Mouse (Mus musculus): ENCODE data around the gene Ifne. TPM values are rescaled to one million over a fixed set of nuclear protein-coding genes. Genes with fewer than 3 reads are reported as not detected.
A peak's percentile ranks its signal among the peaks of the same experiment; 100 is the strongest.

The Ifne gene
- polyA plus RNA-seq, 1 experiment from 2014 or later = not detected

GRCm38 (mm10) chr4:88912187-88912586, 32.2 kb upstream of the Ifne start:
- H3K9me3 ChIP-seq = no peaks in the 10 kb centered on the region
- H3K4me1 ChIP-seq (replicated peaks) = no peaks in the 10 kb centered on the region
- H3K9ac ChIP-seq (replicated peaks) = no peak overlapping the region
- no peaks in the 10 kb centered on the region for H3K27me3 ChIP-seq
- 49% methylated on average over 9 of the region's 9 CpGs for WGBS
- ATAC-seq (ENCODE audit: insufficient number of reproducible peaks, insufficient read depth, low FRiP score, low TSS enrichment, low read depth) = no peak
- no peaks in the 10 kb centered on the region for H3K36me3 ChIP-seq
- H3K4me2 ChIP-seq = no peak overlapping the region
- H3K4me3 ChIP-seq (replicated peaks) = no peak overlapping the region
- no peak overlapping the region for H3K27ac ChIP-seq

- H3K4me1 ChIP-seq (replicated peaks) = no peaks in the 10 kb centered on the region
- H3K9ac ChIP-seq (replicated peaks) = no peak overlapping the region
- H3K4me3 ChIP-seq (replicated peaks) = no peak overlapping the region
- ATAC-seq (ENCODE audit: insufficient number of reproducible peaks, insufficient read depth, low FRiP score, low TSS enrichment, low read depth) = no peak
- 83% methylated on average over 10 of the region's 10 CpGs for WGBS
- no peak overlapping the region for H3K4me2 ChIP-seq
- H3K27ac ChIP-seq = no peak overlapping the region
- H3K27me3 ChIP-seq = no peaks in the 10 kb centered on the region
- no peaks in the 10 kb centered on the region for H3K9me3 ChIP-seq
- H3K36me3 ChIP-seq = no peaks in the 10 kb centered on the region
Observed at GRCm38 (mm10) chr4:88909600-88910534, 29.9 kb upstream of the Ifne start.

- H3K9ac ChIP-seq (replicated peaks) = no peak overlapping the region
- no peaks in the 10 kb centered on the region for H3K36me3 ChIP-seq
- H3K4me2 ChIP-seq = no peak overlapping the region
- H3K4me1 ChIP-seq (replicated peaks) = no peaks in the 10 kb centered on the region
- H3K27ac ChIP-seq = no peak overlapping the region
- no peaks in the 10 kb centered on the region; the same call in 1 of the 2 replicates for H3K27me3 ChIP-seq
- H3K9me3 ChIP-seq = no peaks in the 10 kb centered on the region
- no peak overlapping the region for H3K4me3 ChIP-seq (replicated peaks)
- ATAC-seq (ENCODE audit: insufficient number of reproducible peaks, insufficient read depth, low FRiP score, low TSS enrichment, low read depth) = no peak
Observed at GRCm38 (mm10) chr4:88893201-88893754, 13.3 kb upstream of the Ifne start.

GRCm38 (mm10) chr4:88888236-88888635, 8.2 kb upstream of the Ifne start:
- ATAC-seq (ENCODE audit: insufficient number of reproducible peaks, insufficient read depth, low FRiP score, low TSS enrichment, low read depth) = no peak
- Histone ChIP-seq H3K4me3 (replicated peaks) (no peak overlapping the region), H3K4me2 (no peak overlapping the region), H3K9ac (replicated peaks) (no peak overlapping the region), H3K4me1 (replicated peaks) (no peaks in the 10 kb centered on the region), H3K27ac (no peak overlapping the region), H3K9me3 (no peaks in the 10 kb centered on the region), H3K27me3 (no peaks in the 10 kb centered on the region), H3K36me3 (no peaks in the 10 kb centered on the region)

GRCm38 (mm10) chr4:88878772-88879171, 1.2 kb downstream of the Ifne start:
- WGBS = 78% methylated on average over 4 of the region's 4 CpGs
- Histone ChIP-seq H3K4me2 (no peak overlapping the region), H3K27me3 (no peaks in the 10 kb centered on the region), H3K9me3 (no peaks in the 10 kb centered on the region), H3K27ac (no peak overlapping the region), H3K4me1 (replicated peaks) (no peaks in the 10 kb centered on the region), H3K4me3 (replicated peaks) (no peak overlapping the region), H3K36me3 (no peaks in the 10 kb centered on the region), H3K9ac (replicated peaks) (no peak overlapping the region)
- no peak for ATAC-seq (ENCODE audit: insufficient number of reproducible peaks, insufficient read depth, low FRiP score, low TSS enrichment, low read depth)

GRCm38 (mm10) chr4:88878246-88878645, 1.8 kb downstream of the Ifne start:
- Histone ChIP-seq H3K27ac (no peak overlapping the region), H3K9ac (replicated peaks) (no peak overlapping the region), H3K4me1 (replicated peaks) (no peaks in the 10 kb centered on the region), H3K4me2 (no peak overlapping the region), H3K36me3 (no peaks in the 10 kb centered on the region), H3K9me3 (no peaks in the 10 kb centered on the region), H3K4me3 (replicated peaks) (no peak overlapping the region), H3K27me3 (no peaks in the 10 kb centered on the region)
- WGBS = 53% methylated on average over 10 of the region's 10 CpGs
- ATAC-seq (ENCODE audit: insufficient number of reproducible peaks, insufficient read depth, low FRiP score, low TSS enrichment, low read depth) = no peak

- no peaks in the 10 kb centered on the region for H3K36me3 ChIP-seq
- no peak overlapping the region for H3K27ac ChIP-seq
- H3K9me3 ChIP-seq = no peaks in the 10 kb centered on the region
- no peak for ATAC-seq (ENCODE audit: insufficient number of reproducible peaks, insufficient read depth, low FRiP score, low TSS enrichment, low read depth)
- WGBS = 84% methylated on average over 4 of the region's 4 CpGs
- no peaks in the 10 kb centered on the region for H3K4me1 ChIP-seq (replicated peaks)
- H3K9ac ChIP-seq (replicated peaks) = no peak overlapping the region
- H3K27me3 ChIP-seq = 0 out of 2 replicates have a peak, but pooled peaks cover 3% of the 10 kb centered on the region
- H3K4me3 ChIP-seq (replicated peaks) = no peak overlapping the region
- no peak overlapping the region for H3K4me2 ChIP-seq
Observed at GRCm38 (mm10) chr4:88876520-88876919, 3.5 kb downstream of the Ifne start.

- H3K27me3 ChIP-seq = 0 out of 2 replicates have a peak, but pooled peaks cover 3% of the 10 kb centered on the region
- no peak overlapping the region for H3K9ac ChIP-seq (replicated peaks)
- H3K4me2 ChIP-seq = no peak overlapping the region
- ATAC-seq (ENCODE audit: insufficient number of reproducible peaks, insufficient read depth, low FRiP score, low TSS enrichment, low read depth) = no peak
- no peaks in the 10 kb centered on the region for H3K36me3 ChIP-seq
- H3K4me1 ChIP-seq (replicated peaks) = no peaks in the 10 kb centered on the region
- no peaks in the 10 kb centered on the region for H3K9me3 ChIP-seq
- WGBS = 61% methylated on average over 4 of the region's 4 CpGs
- no peak overlapping the region for H3K4me3 ChIP-seq (replicated peaks)
- no peak overlapping the region for H3K27ac ChIP-seq
Observed at GRCm38 (mm10) chr4:88875435-88876095, 4.4 kb downstream of the Ifne start.

GRCm38 (mm10) chr4:88872691-88873090, 7.3 kb downstream of the Ifne start:
- 0% methylated on average over 2 of the region's 2 CpGs for WGBS
- Histone ChIP-seq H3K4me2 (no peak overlapping the region), H3K9me3 (no peaks in the 10 kb centered on the region)

GRCm38 (mm10) chr4:88867926-88868911, 11.8 kb downstream of the Ifne start:
- no peaks in the 10 kb centered on the region for H3K36me3 ChIP-seq
- H3K4me2 ChIP-seq = peak overlapping the region; percentile 87
- H3K9me3 ChIP-seq = no peaks in the 10 kb centered on the region
- peak; percentile 58; the same call in 1 of the 2 replicates for ATAC-seq (ENCODE audit: insufficient number of reproducible peaks, insufficient read depth, low FRiP score, low TSS enrichment, low read depth)
- WGBS = 10% methylated on average over 30 of the region's 31 CpGs
- H3K27me3 ChIP-seq = peaks cover 19% of the 10 kb centered on the region
- no peak overlapping the region for H3K27ac ChIP-seq
- peaks cover 12% of the 10 kb centered on the region; the same call in 1 of the 2 replicates for H3K4me1 ChIP-seq (replicated peaks)
- H3K9ac ChIP-seq (replicated peaks) = peak overlapping the region; percentile 51; the same call in 1 of the 2 replicates
- peak overlapping the region; percentile 50 for H3K4me3 ChIP-seq (replicated peaks)

More at GRCm38 (mm10) chr4:88872691-88873090, 7.3 kb downstream of the Ifne start:
- no peak overlapping the region for H3K27ac ChIP-seq
- ATAC-seq (ENCODE audit: insufficient number of reproducible peaks, insufficient read depth, low FRiP score, low TSS enrichment, low read depth) = no peak
- H3K4me3 ChIP-seq (replicated peaks) = no peak overlapping the region
- H3K9ac ChIP-seq (replicated peaks) = no peak overlapping the region
- 0 out of 2 replicates have a peak, but pooled peaks cover 3% of the 10 kb centered on the region for H3K27me3 ChIP-seq
- H3K4me1 ChIP-seq (replicated peaks) = peaks cover 8% of the 10 kb centered on the region; the same call in 1 of the 2 replicates
- H3K36me3 ChIP-seq = no peaks in the 10 kb centered on the region
